Mouse (Mus musculus): ENCODE data around the gene Fam13a. TPM values are rescaled to one million over a fixed set of nuclear protein-coding genes. Genes with fewer than 3 reads are reported as not detected.
A peak's percentile ranks its signal among the peaks of the same experiment; 100 is the strongest.

Fam13a gene
- polyA plus RNA-seq, 1 experiment, result 0.25 TPM

GRCm38 (mm10) chr6:59030037-59030436, 5.7 kb upstream of the Fam13a start:
- TF ChIP-seq CTCF (IDR thresholded peaks at IDR 0.05; ENCODE audit: low read depth, low read length), result no peak
- peaks cover 17% of the 10 kb centered on the region for H3K4me1 ChIP-seq (ENCODE audit: control insufficient read depth, insufficient read depth, low read length)
- no peak overlapping the region for H3K4me3 ChIP-seq (ENCODE audit: insufficient read depth, low read length)
- H3K27ac ChIP-seq (ENCODE audit: insufficient read depth, low read depth, low read length), result no peak overlapping the region

DNA sequence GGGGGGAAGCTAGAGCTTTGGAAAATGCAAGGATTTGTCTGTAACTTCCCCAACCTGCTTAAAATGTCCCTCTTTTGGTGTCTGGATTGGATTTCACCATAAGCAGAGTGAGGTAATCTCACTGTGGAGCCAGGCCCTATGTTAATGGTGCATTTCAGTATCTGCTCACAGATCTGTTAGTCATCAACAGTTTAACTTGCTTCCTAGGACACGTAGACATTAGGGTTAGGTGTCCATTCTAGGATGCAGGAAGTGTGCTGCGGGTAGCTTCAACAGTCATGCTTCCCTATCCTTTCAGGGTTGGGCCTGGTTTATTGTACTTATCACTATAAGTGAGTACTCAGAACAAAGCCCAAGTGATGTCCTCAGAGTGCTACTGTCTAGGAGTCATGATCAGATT, 4.5 kb upstream of the Fam13a start:
- no peak overlapping the region for H3K27ac ChIP-seq (ENCODE audit: insufficient read depth, low read depth, low read length)
- TF ChIP-seq CTCF (IDR thresholded peaks at IDR 0.05; ENCODE audit: low read depth, low read length), result no peak
- TF ChIP-seq POLR2A (IDR thresholded peaks at IDR 0.05; ENCODE audit: borderline replicate concordance, low read depth, low read length), result no peak
- peaks cover 17% of the 10 kb centered on the region for H3K4me1 ChIP-seq (ENCODE audit: control insufficient read depth, insufficient read depth, low read length)
- H3K4me3 ChIP-seq (ENCODE audit: insufficient read depth, low read length), result no peak overlapping the region

DNA sequence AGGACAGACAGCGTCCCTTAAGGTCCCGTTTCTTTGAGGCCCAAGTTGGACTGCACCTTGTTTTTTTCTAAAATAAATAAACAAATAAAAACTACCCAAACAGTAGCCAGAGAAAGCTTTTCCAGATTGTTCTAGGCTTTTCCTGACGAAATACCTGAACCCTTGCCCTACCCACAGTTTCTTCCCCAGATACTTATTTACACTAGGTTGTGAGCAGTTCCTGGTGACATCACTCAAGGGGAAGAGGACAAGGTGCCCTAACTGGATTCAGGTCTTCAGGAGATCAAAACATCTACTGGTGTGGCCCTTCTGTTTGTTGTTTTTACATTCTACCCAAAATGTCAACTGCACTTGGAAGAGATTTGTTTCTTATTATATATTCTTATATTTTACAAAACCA, 457 bp upstream of the Fam13a start:
- peaks cover 12% of the 10 kb centered on the region for H3K4me1 ChIP-seq (ENCODE audit: control insufficient read depth, insufficient read depth, low read length)
- TF ChIP-seq CTCF (IDR thresholded peaks at IDR 0.05; ENCODE audit: low read depth, low read length) (no peak), POLR2A (IDR thresholded peaks at IDR 0.05; ENCODE audit: borderline replicate concordance, low read depth, low read length) (no peak)
- no peak overlapping the region for H3K27ac ChIP-seq (ENCODE audit: insufficient read depth, low read depth, low read length)
- no peak overlapping the region for H3K4me3 ChIP-seq (ENCODE audit: insufficient read depth, low read length)

- Histone ChIP-seq H3K27ac (ENCODE audit: insufficient read depth, low read depth, low read length) (no peak overlapping the region), H3K4me3 (ENCODE audit: insufficient read depth, low read length) (peak overlapping the region; percentile 54), H3K4me1 (ENCODE audit: control insufficient read depth, insufficient read depth, low read length) (peaks cover 7% of the 10 kb centered on the region)
- TF ChIP-seq POLR2A (IDR thresholded peaks at IDR 0.05; ENCODE audit: borderline replicate concordance, low read depth, low read length), result no peak
- TF ChIP-seq CTCF (IDR thresholded peaks at IDR 0.05; ENCODE audit: low read depth, low read length), result no peak
Measured at GRCm38 (mm10) chr6:59023455-59024163, 740 bp downstream of the Fam13a start.

GRCm38 (mm10) chr6:59022621-59023020, 1.7 kb downstream of the Fam13a start:
- TF ChIP-seq POLR2A (IDR thresholded peaks at IDR 0.05; ENCODE audit: borderline replicate concordance, low read depth, low read length) (no peak), CTCF (IDR thresholded peaks at IDR 0.05; ENCODE audit: low read depth, low read length) (no peak)
- H3K4me1 ChIP-seq (ENCODE audit: control insufficient read depth, insufficient read depth, low read length), result peaks cover 5% of the 10 kb centered on the region
- no peak overlapping the region for H3K4me3 ChIP-seq (ENCODE audit: insufficient read depth, low read length)
- no peak overlapping the region for H3K27ac ChIP-seq (ENCODE audit: insufficient read depth, low read depth, low read length)

DNA sequence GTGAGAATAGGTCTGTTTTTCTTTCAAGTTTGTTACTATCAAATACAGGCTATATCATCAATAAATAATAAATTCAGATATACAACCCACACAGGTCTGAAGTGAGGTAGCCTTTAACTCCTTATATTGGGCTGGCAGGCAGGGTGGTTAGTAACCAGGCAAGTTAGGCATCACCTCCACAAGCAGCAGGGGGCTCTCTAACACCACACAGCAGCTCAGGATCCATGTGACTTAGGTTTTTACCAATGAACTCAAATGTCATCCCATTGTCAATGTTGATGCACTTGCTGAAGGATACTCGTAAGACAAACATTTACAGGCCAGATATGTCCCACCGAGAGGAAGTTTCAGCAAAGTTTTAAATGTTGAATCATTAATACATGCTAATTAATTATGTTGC, 4.0 kb downstream of the Fam13a start:
- TF ChIP-seq POLR2A (IDR thresholded peaks at IDR 0.05; ENCODE audit: borderline replicate concordance, low read depth, low read length), result no peak
- peak; percentile 20; the same call in 1 of the 2 replicates for TF ChIP-seq CTCF (IDR thresholded peaks at IDR 0.05; ENCODE audit: low read depth, low read length)
- H3K4me3 ChIP-seq (ENCODE audit: insufficient read depth, low read length), result no peak overlapping the region
- no peak overlapping the region for H3K27ac ChIP-seq (ENCODE audit: insufficient read depth, low read depth, low read length)
- H3K4me1 ChIP-seq (ENCODE audit: control insufficient read depth, insufficient read depth, low read length), result peaks cover 5% of the 10 kb centered on the region

DNA sequence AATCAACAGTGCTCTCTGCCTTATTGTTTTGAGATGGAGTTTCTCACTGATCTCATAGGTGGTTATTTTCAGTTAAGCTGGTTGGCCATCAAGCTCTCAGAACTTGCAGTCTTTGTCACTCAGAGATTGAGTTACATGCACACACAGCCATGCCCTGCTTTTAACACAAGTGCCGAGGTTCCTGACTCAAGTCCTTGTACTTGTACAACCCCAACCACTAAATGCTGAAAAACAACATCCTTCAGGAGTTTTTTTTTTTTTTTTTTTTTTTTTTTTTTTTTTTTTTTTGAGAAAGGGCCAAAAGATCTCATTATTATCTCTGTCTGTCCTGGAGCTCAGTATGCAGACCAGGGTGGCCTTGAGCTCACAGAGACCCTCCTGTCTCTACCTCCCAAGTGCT, 4.5 kb downstream of the Fam13a start:
- Histone ChIP-seq H3K27ac (ENCODE audit: insufficient read depth, low read depth, low read length) (no peak overlapping the region), H3K4me3 (ENCODE audit: insufficient read depth, low read length) (no peak overlapping the region), H3K4me1 (ENCODE audit: control insufficient read depth, insufficient read depth, low read length) (peaks cover 5% of the 10 kb centered on the region)
- TF ChIP-seq CTCF (IDR thresholded peaks at IDR 0.05; ENCODE audit: low read depth, low read length), result no peak
- no peak for TF ChIP-seq POLR2A (IDR thresholded peaks at IDR 0.05; ENCODE audit: borderline replicate concordance, low read depth, low read length)

DNA sequence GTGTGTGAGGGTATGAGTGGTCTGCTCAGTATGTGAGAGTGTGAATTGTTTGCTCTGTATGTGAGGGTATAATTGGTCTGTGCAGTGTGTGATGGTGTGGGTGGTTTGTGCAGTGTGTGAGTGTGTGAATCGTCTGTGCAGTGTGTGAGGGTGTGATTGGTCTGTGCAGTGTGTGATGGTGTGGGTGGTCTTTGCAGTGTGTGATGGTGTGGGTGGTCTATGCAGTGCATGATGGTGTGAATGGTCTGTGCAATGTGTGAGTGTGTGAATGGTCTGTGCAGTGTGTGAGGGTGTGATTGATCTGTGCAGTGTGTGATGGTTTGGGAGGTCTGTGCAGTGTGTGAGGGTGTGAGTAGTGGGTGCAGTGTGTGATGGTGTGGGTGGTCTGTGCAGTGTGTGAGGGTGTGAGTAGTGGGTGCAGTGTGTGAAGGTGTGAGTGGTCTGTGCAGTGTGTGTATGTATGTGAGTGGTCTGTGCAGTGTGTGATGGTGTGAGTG, 8.0 kb downstream of the Fam13a start:
- Histone ChIP-seq H3K4me1 (ENCODE audit: control insufficient read depth, insufficient read depth, low read length) (peaks cover 13% of the 10 kb centered on the region), H3K27ac (ENCODE audit: insufficient read depth, low read depth, low read length) (no peak overlapping the region), H3K4me3 (ENCODE audit: insufficient read depth, low read length) (no peak overlapping the region)
- TF ChIP-seq CTCF (IDR thresholded peaks at IDR 0.05; ENCODE audit: low read depth, low read length) (no peak), POLR2A (IDR thresholded peaks at IDR 0.05; ENCODE audit: borderline replicate concordance, low read depth, low read length) (no peak)

GRCm38 (mm10) chr6:59014760-59015159, 9.6 kb downstream of the Fam13a start:
- H3K4me3 ChIP-seq (ENCODE audit: insufficient read depth, low read length), result no peak overlapping the region
- H3K4me1 ChIP-seq (ENCODE audit: control insufficient read depth, insufficient read depth, low read length), result peaks cover 19% of the 10 kb centered on the region
- no peak for TF ChIP-seq CTCF (IDR thresholded peaks at IDR 0.05; ENCODE audit: low read depth, low read length)
- no peak for TF ChIP-seq POLR2A (IDR thresholded peaks at IDR 0.05; ENCODE audit: borderline replicate concordance, low read depth, low read length)
- H3K27ac ChIP-seq (ENCODE audit: insufficient read depth, low read depth, low read length), result no peak overlapping the region

DNA sequence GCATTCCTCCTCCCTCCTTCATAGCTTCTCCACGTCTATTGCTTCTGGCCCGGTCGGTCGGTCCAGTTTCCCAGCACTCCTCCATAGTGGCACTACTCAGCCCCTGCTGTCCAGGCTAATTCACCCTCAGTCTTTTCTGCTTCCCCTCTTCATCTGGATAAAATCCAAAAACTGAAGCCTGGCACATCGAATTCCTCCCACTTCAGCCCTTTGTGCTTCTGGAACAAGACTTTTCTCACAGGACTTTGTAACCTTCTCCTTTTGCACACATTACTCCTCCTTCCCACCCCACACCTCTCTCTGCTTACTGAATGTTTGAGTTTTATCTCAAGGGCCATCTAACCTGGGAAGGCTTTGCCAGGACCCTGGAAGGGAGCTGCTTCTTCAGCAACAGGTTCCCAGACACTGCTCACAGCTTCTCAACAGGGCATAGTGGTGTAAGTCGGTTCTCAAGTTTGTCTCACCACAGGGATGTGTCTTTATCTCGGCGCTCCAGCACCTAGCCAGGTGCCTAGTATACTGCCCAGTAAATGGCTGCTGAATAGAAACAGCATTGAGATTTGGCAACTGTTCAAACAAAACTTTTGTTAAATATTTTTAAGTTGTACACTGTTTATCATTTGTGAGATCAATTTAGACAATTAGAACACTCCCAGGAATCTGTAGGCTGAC, 10.1 kb downstream of the Fam13a start:
- TF ChIP-seq POLR2A (IDR thresholded peaks at IDR 0.05; ENCODE audit: borderline replicate concordance, low read depth, low read length), result no peak
- no peak for TF ChIP-seq CTCF (IDR thresholded peaks at IDR 0.05; ENCODE audit: low read depth, low read length)
- H3K27ac ChIP-seq (ENCODE audit: insufficient read depth, low read depth, low read length), result no peak overlapping the region
- peaks cover 23% of the 10 kb centered on the region for H3K4me1 ChIP-seq (ENCODE audit: control insufficient read depth, insufficient read depth, low read length)
- H3K4me3 ChIP-seq (ENCODE audit: insufficient read depth, low read length), result no peak overlapping the region
